ENCODE assay signal across 19 mouse cellular contexts in genomic region chr10:108153301-108153700, GRCm38 (mm10). TPM values are rescaled to one million over a fixed set of nuclear protein-coding genes. Genes with fewer than 3 reads are reported as not detected.
DNase-seq lines count a peak whose midpoint lies in the region; ATAC-seq lines count a peak whose summit lies in the region.
"Had no signal": no experiment of that assay in that cellular context is flagged by ENCODE, and none has a peak within 500 bp of the region (broad histone marks: within the 10 kb centered on the region; RNA-seq: fewer than 3 reads in every experiment).

No protein-coding gene starts in this region.

- DNase-seq in adrenal gland, adult (ENCODE audit: inconsistent age in 2 of 2, low spot score in 1 of 2): peak; percentile 32 to 81
- no peak for DNase-seq in adrenal gland, postnatal 10 days
- peak; percentile 39 for DNase-seq in adrenal gland, postnatal 14 days
- no peak for DNase-seq in adrenal gland, adult 18-20 months (ENCODE audit: low spot score in 2 of 2)
- DNase-seq in 3T3-L1 (ENCODE audit: low read depth, low spot score): peak; percentile 44
- DNase-seq in NIH3T3 (ENCODE audit: low read depth): peak; percentile 39
- DNase-seq in heart, adult 8-10 months (ENCODE audit: low spot score): no peak
- DNase-seq: B cell, adult 2 months; cerebellum, adult 11 months; cerebellum, adult 18-20 months; cerebellum, adult 8-10 months; cerebellum, adult 9-11 months; cerebellum, postnatal 14 days; cerebellum, postnatal 36 days; embryo, embryonic 11 days had no signal

- no peak for ATAC-seq in megakaryocyte-erythroid progenitor cell, adult 5-6 weeks (replicated peaks; ENCODE audit: low FRiP score, low TSS enrichment, poor library complexity, severe bottlenecking)
- ATAC-seq: CD4-positive, CD25-positive, alpha-beta regulatory T cell, adult 4 months; forebrain, embryonic 14.5 days; forebrain, embryonic 16.5 days had no signal

RNA-seq across cellular contexts. Expression of gene Ppp1r12a, which starts 8.7 kb away (rescaled TPM):
- total RNA-seq in adrenal gland, postnatal 10 days (2021): 10 to 100 TPM; 83.4 to 92.2 TPM
- total RNA-seq in adrenal gland, postnatal 14 days (2021): 99.2 and 105 TPM in 2 replicates
- total RNA-seq in adrenal gland, adult 18-20 months (2021): 100 to 1,000 TPM in 1 of 2 experiments, 10 to 100 TPM in 1; 95.9 to 109 TPM
- 10 to 100 TPM; 53.4 to 61.5 (median 57.1) TPM for total RNA-seq in heart, adult 8-10 months (2022)
- 64.2 and 92.2 TPM in 2 replicates for total RNA-seq in megakaryocyte-erythroid progenitor cell, adult 5-6 weeks (2014; fragmentation: Nextera tagmentation)
- total RNA-seq in megakaryocyte-erythroid progenitor cell, adult 5-6 weeks (2017): 131 and 151 TPM in 2 replicates

Comparison
In these comparisons a context has a peak if more than half of its experiments do, and no peak if none do; other contexts are left out.
1. DNase-seq: peak in adrenal gland, adult (2 of 2), adrenal gland, postnatal 14 days (single experiment), 3T3-L1 (single experiment) and NIH3T3 (single experiment); none in adrenal gland, postnatal 10 days (single experiment), adrenal gland, adult 18-20 months (0 of 2) and heart, adult 8-10 months (single experiment).